Mouse (Mus musculus) limb, embryonic 11.5 days (tissue): ENCODE data around the gene Hilpda. TPM values are rescaled to one million over a fixed set of nuclear protein-coding genes. Genes with fewer than 3 reads are reported as not detected.

Source experiments
- ATAC-seq: fragments of 200-750 bp; cut with Nextera tagmentation; 2 replicates; pipeline ENCODE4 v1.8.0; 2017; ENCODE audit warnings: low read depth; ENCODE audit not compliant: insufficient number of reproducible peaks, low FRiP score, low TSS enrichment
- DNase-seq: peaks from one replicate; pipeline ENCODE4 v3.0.0-alpha.2; 2015; ENCODE audit warnings: low spot score
- H3K27ac ChIP-seq: fragments of 300-500 bp; sonication (generic); replicated peaks from 2 replicates; pipeline ENCODE4 v1.5.1; 2014; ENCODE audit warnings: low read depth, mild to moderate bottlenecking, low read length
- H3K27me3 ChIP-seq: fragments of 300-500 bp; sonication (generic); 2 replicates; pipeline ENCODE4 v1.6.1; 2014; ENCODE audit warnings: mild to moderate bottlenecking, low read length, mixed read lengths; ENCODE audit not compliant: control insufficient read depth, insufficient read depth
- H3K36me3 ChIP-seq: fragments of 300-500 bp; sonication (generic); 2 replicates; pipeline ENCODE4 v1.6.1; 2014; ENCODE audit warnings: mild to moderate bottlenecking, low read length, moderate library complexity, mixed read lengths; ENCODE audit not compliant: control insufficient read depth, insufficient read depth
- H3K4me1 ChIP-seq: fragments of 300-500 bp; sonication (generic); 2 replicates; pipeline ENCODE4 v1.6.1; 2014; ENCODE audit warnings: low read length, mixed read lengths; ENCODE audit not compliant: control insufficient read depth, insufficient read depth
- H3K4me2 ChIP-seq: fragments of 300-500 bp; sonication (generic); 2 replicates; pipeline ENCODE4 v1.6.1; 2014; ENCODE audit warnings: low read depth, mild to moderate bottlenecking, moderate library complexity; ENCODE audit not compliant: severe bottlenecking
- H3K4me3 ChIP-seq: fragments of 300-500 bp; sonication (generic); 2 replicates; pipeline ENCODE4 v1.5.1; 2014; ENCODE audit warnings: low read depth, low read length
- H3K9ac ChIP-seq: fragments of 300-500 bp; sonication (generic); 2 replicates; pipeline ENCODE4 v1.6.1; 2014; ENCODE audit warnings: mild to moderate bottlenecking, low read length
- H3K9me3 ChIP-seq: fragments of 300-500 bp; sonication (generic); 2 replicates; pipeline ENCODE4 v1.6.1; 2016; ENCODE audit warnings: low read length; ENCODE audit not compliant: control insufficient read depth
- WGBS: fragments of 180-500 bp; shearing (Covaris S2); extraction: QIAGEN DNeasy Blood & Tissue Kit; methylation state at CpG from one replicate; pipeline ENCODE4 v1.1.7; 2014; 5-methylcytosine and 5-hydroxymethylcytosine counted together
- polyA plus RNA-seq: library from polyadenylated mRNA; unstranded; fragments of >200 nt; fragmentation: Nextera tagmentation; extraction: Ambion mirVana; gene quantifications from 2 replicates; pipeline ENCODE4 v1.2.1, GENCODE M21; 2014

The Hilpda gene
- polyA plus RNA-seq, 1 experiment from 2014 or later = 43.0 TPM

- H3K4me1 ChIP-seq = no peaks in the 10 kb centered on the region
- ATAC-seq (no peak), DNase-seq (no peak)
- H3K4me2 ChIP-seq = no peak overlapping the region
- no peak overlapping the region for H3K4me3 ChIP-seq
- H3K9ac ChIP-seq = no peak overlapping the region
- no peaks in the 10 kb centered on the region for H3K9me3 ChIP-seq
- no peak overlapping the region for H3K27ac ChIP-seq
- H3K36me3 ChIP-seq = no peaks in the 10 kb centered on the region
- 88% methylated on average over 16 of the region's 16 CpGs for WGBS
- H3K27me3 ChIP-seq = no peaks in the 10 kb centered on the region
Measured at GRCm38 (mm10) chr6:29308846-29309605, 36.7 kb downstream of the Hilpda start.

- Histone ChIP-seq H3K4me3 (no peak overlapping the region), H3K27me3 (no peaks in the 10 kb centered on the region), H3K9me3 (no peaks in the 10 kb centered on the region), H3K4me1 (no peaks in the 10 kb centered on the region), H3K27ac (no peak overlapping the region), H3K9ac (no peak overlapping the region), H3K4me2 (no peak overlapping the region), H3K36me3 (no peaks in the 10 kb centered on the region)
- DNase-seq (no peak), ATAC-seq (no peak)
- WGBS = 65% methylated on average over 14 of the region's 14 CpGs
Measured at GRCm38 (mm10) chr6:29313690-29314202, 41.5 kb downstream of the Hilpda start.

GRCm38 (mm10) chr6:29317286-29317685 is 45.0 kb downstream of the Hilpda start:
- H3K27ac ChIP-seq = no peak overlapping the region
- H3K4me1 ChIP-seq = no peaks in the 10 kb centered on the region
- no peaks in the 10 kb centered on the region for H3K36me3 ChIP-seq
- no peak overlapping the region for H3K4me2 ChIP-seq
- no peak for DNase-seq
- WGBS = 70% methylated on average over 2 of the region's 2 CpGs
- ATAC-seq = no peak
- no peak overlapping the region for H3K4me3 ChIP-seq
- H3K9ac ChIP-seq = no peak overlapping the region
- H3K9me3 ChIP-seq = no peaks in the 10 kb centered on the region
- no peaks in the 10 kb centered on the region for H3K27me3 ChIP-seq

GRCm38 (mm10) chr6:29317941-29318340 is 45.7 kb downstream of the Hilpda start:
- H3K36me3 ChIP-seq = no peaks in the 10 kb centered on the region
- H3K9me3 ChIP-seq = no peaks in the 10 kb centered on the region
- no peak overlapping the region for H3K27ac ChIP-seq
- no peak overlapping the region for H3K4me2 ChIP-seq
- H3K9ac ChIP-seq = no peak overlapping the region
- no peak overlapping the region for H3K4me3 ChIP-seq
- DNase-seq (no peak), ATAC-seq (no peak)
- no peaks in the 10 kb centered on the region for H3K4me1 ChIP-seq
- 77% methylated on average over 3 of the region's 3 CpGs for WGBS
- no peaks in the 10 kb centered on the region for H3K27me3 ChIP-seq

DNA sequence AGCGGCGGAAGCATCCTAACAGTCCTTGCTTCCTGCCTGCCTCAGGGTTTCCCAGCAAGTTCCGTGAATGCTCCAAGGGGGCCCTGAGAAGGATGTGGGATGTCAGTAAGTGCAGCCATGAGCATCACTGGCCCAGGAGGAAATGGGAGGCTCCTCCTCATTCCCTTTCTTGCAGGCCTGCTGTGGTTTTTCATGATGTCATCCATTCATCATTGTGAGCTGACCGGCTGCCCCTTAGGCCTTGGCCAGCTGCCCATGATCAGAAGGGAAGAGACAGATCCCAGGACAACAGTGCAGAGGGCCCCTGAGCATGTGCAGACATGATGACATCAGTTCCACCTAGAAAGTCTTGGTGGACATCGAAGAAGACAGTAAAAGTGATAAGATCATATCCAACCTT is 46.6 kb downstream of the Hilpda start, which contains the start of gene Fam71f1:
Fam71f1 (plus strand) TSS at position 262 of the 400 bp plus-strand sequence.
- 70% methylated on average over 5 of the region's 5 CpGs for WGBS
- Histone ChIP-seq H3K4me1 (no peaks in the 10 kb centered on the region), H3K9me3 (no peaks in the 10 kb centered on the region), H3K9ac (no peak within 1 kb of the TSS), H3K4me3 (no peak within 1 kb of the TSS), H3K27me3 (no peaks in the 10 kb centered on the region), H3K27ac (no peak within 1 kb of the TSS), H3K4me2 (no peak within 1 kb of the TSS), H3K36me3 (no peaks in the 10 kb centered on the region)
- DNase-seq = no peak
- no peak for ATAC-seq

GRCm38 (mm10) chr6:29321586-29321985 is 49.3 kb downstream of the Hilpda start:
- no peak for ATAC-seq
- H3K4me1 ChIP-seq = no peaks in the 10 kb centered on the region
- WGBS = 73% methylated on average over 6 of the region's 6 CpGs
- DNase-seq = no peak
- no peak overlapping the region for H3K27ac ChIP-seq
- no peak overlapping the region for H3K9ac ChIP-seq
- H3K27me3 ChIP-seq = no peaks in the 10 kb centered on the region
- no peak overlapping the region for H3K4me3 ChIP-seq
- no peaks in the 10 kb centered on the region for H3K9me3 ChIP-seq
- H3K4me2 ChIP-seq = no peak overlapping the region
- no peaks in the 10 kb centered on the region for H3K36me3 ChIP-seq

- Histone ChIP-seq H3K4me1 (no peaks in the 10 kb centered on the region), H3K36me3 (no peaks in the 10 kb centered on the region), H3K4me2 (no peak overlapping the region), H3K9me3 (no peaks in the 10 kb centered on the region), H3K9ac (no peak overlapping the region), H3K27me3 (no peaks in the 10 kb centered on the region), H3K4me3 (no peak overlapping the region), H3K27ac (no peak overlapping the region)
- WGBS = 90% methylated on average over 7 of the region's 7 CpGs
- DNase-seq (no peak), ATAC-seq (no peak)
Measured at GRCm38 (mm10) chr6:29322147-29322546, 49.9 kb downstream of the Hilpda start.

GRCm38 (mm10) chr6:29322735-29323134 is 50.4 kb downstream of the Hilpda start:
- no peak for DNase-seq
- no peak overlapping the region for H3K4me2 ChIP-seq
- no peaks in the 10 kb centered on the region for H3K9me3 ChIP-seq
- no peak overlapping the region for H3K4me3 ChIP-seq
- no peak overlapping the region for H3K27ac ChIP-seq
- no peaks in the 10 kb centered on the region for H3K27me3 ChIP-seq
- no peaks in the 10 kb centered on the region for H3K4me1 ChIP-seq
- no peak for ATAC-seq
- no peak overlapping the region for H3K9ac ChIP-seq
- 85% methylated on average over 4 of the region's 4 CpGs for WGBS
- H3K36me3 ChIP-seq = no peaks in the 10 kb centered on the region
